Mouse (Mus musculus): ENCODE measurements around the gene Entpd3. TPM values are rescaled to one million over a fixed set of nuclear protein-coding genes. Genes with fewer than 3 reads are reported as not detected.

The Entpd3 gene
- polyA plus RNA-seq, 1 experiment from 2014 or later: not detected

DNA sequence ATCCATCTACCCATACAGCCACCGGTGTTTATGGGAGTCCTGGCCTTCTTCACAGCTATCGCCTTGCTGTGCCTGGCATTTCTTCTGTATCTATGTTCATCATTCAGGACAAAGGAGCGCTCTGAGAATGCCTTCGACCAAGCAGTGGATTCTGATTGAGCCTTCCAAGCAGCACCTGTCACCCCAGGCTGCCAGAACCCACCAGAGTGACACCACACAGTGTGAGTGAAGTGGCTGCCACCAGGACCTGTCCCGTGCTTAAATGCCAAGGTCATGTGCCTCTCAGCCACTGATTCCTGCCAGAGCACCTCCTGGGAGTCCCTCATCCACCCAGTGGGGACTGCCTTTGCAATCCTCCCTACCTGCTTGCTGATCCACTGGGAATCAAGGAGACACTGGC is 26.8 kb downstream of the Entpd3 start:
- H3K27ac ChIP-seq (replicated peaks in 1 of 2; ENCODE audit: control insufficient read depth in 1 of 2, insufficient read depth in 1 of 2, low read depth in 2 of 2, low read length in 2 of 2): no peak overlapping the region
- no peak for ATAC-seq (ENCODE audit: insufficient number of reproducible peaks, insufficient read depth, low FRiP score, low read depth)
- no peak overlapping the region for H3K9ac ChIP-seq (ENCODE audit: low read length)
- H3K4me3 ChIP-seq (ENCODE audit: control insufficient read depth in 1 of 2, insufficient read depth in 1 of 2, low read depth in 1 of 2, low read length in 2 of 2): no peak overlapping the region
- 57% methylated on average over 5 of the region's 5 CpGs for WGBS
- no peaks in the 10 kb centered on the region for H3K27me3 ChIP-seq (ENCODE audit: control insufficient read depth, insufficient read depth, low read length)
- H3K9me3 ChIP-seq (ENCODE audit: control insufficient read depth, low read length): no peaks in the 10 kb centered on the region
- peaks cover 5 to 7% of the 10 kb centered on the region in 2 experiments; a peak in 2 of 4 replicates for H3K4me1 ChIP-seq (ENCODE audit: control insufficient read depth in 2 of 2, insufficient read depth in 2 of 2, low read length in 2 of 2)
- no peak overlapping the region for H3K4me2 ChIP-seq (ENCODE audit: low read length)
- H3K36me3 ChIP-seq (ENCODE audit: control insufficient read depth, insufficient read depth, low read length): no peaks in the 10 kb centered on the region

DNA sequence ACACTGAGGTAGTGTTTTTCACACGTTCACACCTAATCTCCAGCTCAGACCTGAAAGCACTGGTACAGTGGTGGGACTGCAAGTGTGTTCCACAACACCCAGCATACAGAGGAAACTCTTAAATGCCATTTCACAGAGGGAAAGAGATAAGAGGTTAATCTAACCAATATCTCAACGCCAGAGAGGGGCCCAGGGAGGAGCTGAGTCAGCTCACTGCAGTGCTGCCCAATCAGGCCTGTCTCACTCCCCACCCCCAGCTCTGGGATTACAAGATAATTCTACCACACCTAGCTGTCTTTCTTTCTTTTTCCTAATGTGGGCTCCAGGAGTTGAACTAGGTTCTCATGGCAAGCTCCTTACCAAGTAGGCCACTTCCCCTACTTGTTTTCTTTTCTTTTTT is 29.3 kb downstream of the Entpd3 start:
- H3K9me3 ChIP-seq (ENCODE audit: control insufficient read depth, low read length): no peaks in the 10 kb centered on the region
- peaks cover 16% of the 10 kb centered on the region for H3K36me3 ChIP-seq (ENCODE audit: control insufficient read depth, insufficient read depth, low read length)
- no peak for ATAC-seq (ENCODE audit: insufficient number of reproducible peaks, insufficient read depth, low FRiP score, low read depth)
- no peak overlapping the region for H3K4me3 ChIP-seq (ENCODE audit: control insufficient read depth in 1 of 2, insufficient read depth in 1 of 2, low read depth in 1 of 2, low read length in 2 of 2)
- no peak overlapping the region for H3K27ac ChIP-seq (replicated peaks in 1 of 2; ENCODE audit: control insufficient read depth in 1 of 2, insufficient read depth in 1 of 2, low read depth in 2 of 2, low read length in 2 of 2)
- no peak overlapping the region for H3K9ac ChIP-seq (ENCODE audit: low read length)
- H3K4me2 ChIP-seq (ENCODE audit: low read length): no peak overlapping the region
- no peaks in the 10 kb centered on the region for H3K27me3 ChIP-seq (ENCODE audit: control insufficient read depth, insufficient read depth, low read length)
- peaks cover 7 to 16% of the 10 kb centered on the region in 2 experiments for H3K4me1 ChIP-seq (ENCODE audit: control insufficient read depth in 2 of 2, insufficient read depth in 2 of 2, low read length in 2 of 2)
- WGBS: 23% methylated on average over 2 of the region's 2 CpGs

DNA sequence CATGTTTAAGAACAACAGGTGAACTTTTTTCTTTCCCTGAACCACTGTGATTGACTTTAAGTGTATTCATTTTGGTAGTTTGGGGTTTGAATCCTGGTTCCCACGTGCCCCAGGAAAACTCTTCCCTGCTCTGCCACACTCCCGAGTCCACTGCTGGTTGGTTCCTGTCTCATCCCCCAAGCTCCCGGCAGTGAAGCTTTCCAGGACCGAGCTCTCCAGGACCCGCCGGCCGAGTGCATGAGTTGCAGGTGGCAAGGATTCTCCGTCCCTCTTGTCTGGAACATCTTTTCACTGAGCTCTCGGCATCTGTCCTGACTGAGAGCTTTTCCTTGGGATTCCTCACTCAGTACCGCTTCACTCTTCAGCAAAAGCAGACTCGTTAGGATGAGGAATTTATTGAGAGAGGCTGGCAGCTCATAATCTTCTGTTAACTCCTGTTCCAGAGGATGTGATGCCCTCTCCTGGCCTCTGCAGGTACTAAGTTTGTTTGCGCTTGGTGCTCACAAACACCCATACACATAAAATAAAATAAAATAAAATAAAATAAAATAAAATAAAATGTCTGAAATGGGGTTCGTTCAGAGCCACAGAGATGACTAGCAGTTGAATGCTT is 30.2 kb downstream of the Entpd3 start:
- ATAC-seq (ENCODE audit: insufficient number of reproducible peaks, insufficient read depth, low FRiP score, low read depth): no peak
- Histone ChIP-seq H3K27me3 (ENCODE audit: control insufficient read depth, insufficient read depth, low read length) (no peaks in the 10 kb centered on the region), H3K27ac (replicated peaks in 1 of 2; ENCODE audit: control insufficient read depth in 1 of 2, insufficient read depth in 1 of 2, low read depth in 2 of 2, low read length in 2 of 2) (no peak overlapping the region), H3K9ac (ENCODE audit: low read length) (no peak overlapping the region), H3K36me3 (ENCODE audit: control insufficient read depth, insufficient read depth, low read length) (peaks cover 26% of the 10 kb centered on the region), H3K4me1 (ENCODE audit: control insufficient read depth in 2 of 2, insufficient read depth in 2 of 2, low read length in 2 of 2) (peaks cover 7 to 16% of the 10 kb centered on the region in 2 experiments), H3K4me3 (ENCODE audit: control insufficient read depth in 1 of 2, insufficient read depth in 1 of 2, low read depth in 1 of 2, low read length in 2 of 2) (no peak overlapping the region), H3K9me3 (ENCODE audit: control insufficient read depth, low read length) (no peaks in the 10 kb centered on the region), H3K4me2 (ENCODE audit: low read length) (no peak overlapping the region)
- WGBS: 53% methylated on average over 13 of the region's 13 CpGs

DNA sequence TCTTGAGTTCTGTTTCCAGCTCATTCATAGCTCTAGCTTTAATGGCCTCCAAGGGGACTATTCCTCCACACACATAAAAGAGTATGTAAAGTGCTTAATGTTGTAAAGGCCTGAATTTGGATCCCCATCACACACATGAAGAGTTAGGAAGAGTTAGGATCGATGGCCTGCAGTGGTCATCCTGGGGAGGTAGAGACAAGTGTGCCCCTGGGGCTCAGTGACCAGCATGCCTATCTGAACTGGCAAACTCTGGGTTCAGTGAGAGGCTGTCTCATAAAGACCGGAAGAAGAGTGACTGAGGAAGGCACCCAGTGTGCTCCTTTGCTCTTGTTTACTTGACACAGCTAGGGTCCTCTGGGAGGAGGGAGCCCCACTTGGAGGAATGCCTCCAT is 30.7 kb downstream of the Entpd3 start:
- no peak overlapping the region for H3K27ac ChIP-seq (replicated peaks in 1 of 2; ENCODE audit: control insufficient read depth in 1 of 2, insufficient read depth in 1 of 2, low read depth in 2 of 2, low read length in 2 of 2)
- no peaks in the 10 kb centered on the region for H3K9me3 ChIP-seq (ENCODE audit: control insufficient read depth, low read length)
- H3K4me3 ChIP-seq (ENCODE audit: control insufficient read depth in 1 of 2, insufficient read depth in 1 of 2, low read depth in 1 of 2, low read length in 2 of 2): peak overlapping the region in 1 of 2 experiments; percentile 67; a peak in 2 of 4 replicates
- H3K9ac ChIP-seq (ENCODE audit: low read length): no peak overlapping the region
- H3K36me3 ChIP-seq (ENCODE audit: control insufficient read depth, insufficient read depth, low read length): peaks cover 31% of the 10 kb centered on the region
- ATAC-seq (ENCODE audit: insufficient number of reproducible peaks, insufficient read depth, low FRiP score, low read depth): no peak
- WGBS: 62% methylated on average over 2 of the region's 2 CpGs
- no peaks in the 10 kb centered on the region for H3K27me3 ChIP-seq (ENCODE audit: control insufficient read depth, insufficient read depth, low read length)
- peak overlapping the region; percentile 90 for H3K4me2 ChIP-seq (ENCODE audit: low read length)
- peaks cover 7 to 16% of the 10 kb centered on the region in 2 experiments for H3K4me1 ChIP-seq (ENCODE audit: control insufficient read depth in 2 of 2, insufficient read depth in 2 of 2, low read length in 2 of 2)

DNA sequence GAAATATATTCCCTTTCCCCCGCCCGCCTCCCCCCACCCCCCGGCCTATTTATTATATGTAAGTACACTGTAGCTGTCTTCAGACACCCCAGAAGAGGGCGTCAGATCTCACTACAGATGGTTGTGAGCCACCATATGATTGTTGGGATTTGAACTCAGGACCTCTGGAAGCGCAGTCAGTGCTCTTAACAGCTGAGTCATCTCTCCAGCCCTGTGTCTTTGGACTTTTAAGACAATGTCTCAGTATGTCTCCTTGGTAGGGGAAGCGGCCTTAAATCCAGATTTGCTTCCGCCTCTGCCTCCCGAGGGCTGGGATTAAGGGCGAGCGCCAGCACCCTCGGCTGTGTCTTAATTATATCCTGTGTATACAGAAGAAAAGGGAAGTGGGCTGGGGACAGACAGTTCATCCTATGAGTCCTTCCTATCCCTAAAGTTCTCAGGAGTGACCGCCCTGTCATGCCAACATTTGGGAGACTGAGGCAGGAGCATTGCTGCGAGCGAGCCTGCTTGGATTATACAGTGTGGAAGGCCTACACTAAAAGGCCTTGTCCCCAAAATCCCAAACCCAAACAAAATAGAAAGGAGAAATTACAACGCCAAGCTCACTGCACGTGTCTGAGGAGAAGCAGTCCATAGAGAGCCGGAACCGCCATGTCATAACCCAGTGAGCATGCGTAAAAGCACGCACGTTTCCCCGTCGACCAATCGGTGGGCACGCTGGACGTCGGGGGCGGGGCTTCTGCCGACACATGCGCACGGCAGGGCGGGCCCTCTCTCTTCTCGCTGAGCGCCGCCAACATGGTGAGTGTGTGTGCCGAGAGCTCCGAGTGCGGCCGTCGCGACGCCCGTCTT is 31.3 kb downstream of the Entpd3 start, which contains the start of gene Rpl14:
Gene Rpl14, plus strand, starts transcription at position 704 of the 852 bp plus-strand sequence.
- peak within 1 kb of the TSS; percentile 90 for H3K4me2 ChIP-seq (ENCODE audit: low read length)
- H3K4me3 ChIP-seq (ENCODE audit: control insufficient read depth in 1 of 2, insufficient read depth in 1 of 2, low read depth in 1 of 2, low read length in 2 of 2): peak within 1 kb of the TSS; percentile 67 to 89
- WGBS: 6% methylated on average over 41 of the region's 43 CpGs
- H3K9ac ChIP-seq (ENCODE audit: low read length): peak within 1 kb of the TSS; percentile 88
- peak within 1 kb of the TSS; percentile 61 to 75 for H3K27ac ChIP-seq (replicated peaks in 1 of 2; ENCODE audit: control insufficient read depth in 1 of 2, insufficient read depth in 1 of 2, low read depth in 2 of 2, low read length in 2 of 2)
- no peaks in the 10 kb centered on the region for H3K9me3 ChIP-seq (ENCODE audit: control insufficient read depth, low read length)
- ATAC-seq (ENCODE audit: insufficient number of reproducible peaks, insufficient read depth, low FRiP score, low read depth): peak; percentile 92
- peaks cover 37% of the 10 kb centered on the region for H3K36me3 ChIP-seq (ENCODE audit: control insufficient read depth, insufficient read depth, low read length)
- no peaks in the 10 kb centered on the region for H3K27me3 ChIP-seq (ENCODE audit: control insufficient read depth, insufficient read depth, low read length)
- peaks cover 7 to 16% of the 10 kb centered on the region in 2 experiments for H3K4me1 ChIP-seq (ENCODE audit: control insufficient read depth in 2 of 2, insufficient read depth in 2 of 2, low read length in 2 of 2)

DNA sequence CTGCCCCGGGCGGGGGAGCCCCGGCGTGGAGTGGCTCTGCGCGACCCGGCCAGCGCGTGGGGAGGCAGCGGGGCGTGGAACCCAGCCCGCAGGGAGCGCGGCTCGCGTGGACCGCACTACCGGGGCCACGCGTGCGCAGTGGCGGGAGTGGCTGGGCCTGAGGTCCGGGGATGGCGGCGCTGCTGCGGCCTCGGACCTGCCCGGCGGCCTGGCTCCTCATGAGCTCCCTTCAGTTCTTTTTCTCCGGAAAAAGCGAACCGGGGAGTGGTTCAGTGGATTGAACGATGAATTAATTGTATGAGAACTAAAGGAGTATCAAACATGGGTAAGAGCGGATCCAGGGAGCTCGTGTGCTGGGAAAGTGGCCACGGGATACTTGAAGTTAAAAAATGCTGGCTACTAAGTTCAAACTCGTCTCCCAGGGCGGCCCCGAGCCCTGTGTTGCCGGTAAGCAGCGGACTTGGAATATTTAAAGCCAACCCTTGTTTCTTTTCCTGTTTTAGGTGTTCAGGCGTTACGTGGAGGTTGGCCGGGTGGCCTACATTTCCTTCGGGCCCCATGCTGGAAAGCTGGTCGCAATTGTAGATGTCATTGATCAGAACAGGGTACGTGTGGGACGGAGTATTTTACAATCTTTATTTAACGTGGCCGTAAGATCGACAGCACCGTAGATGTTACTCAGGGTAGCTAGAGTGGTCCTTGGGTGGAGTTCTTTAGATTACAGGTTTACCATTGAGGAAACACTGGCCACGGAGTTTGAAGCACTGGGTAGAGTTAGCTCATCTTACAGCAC is 32.2 kb downstream of the Entpd3 start:
- under 1% methylated on average over 53 of the region's 53 CpGs for WGBS
- H3K4me3 ChIP-seq (ENCODE audit: control insufficient read depth in 1 of 2, insufficient read depth in 1 of 2, low read depth in 1 of 2, low read length in 2 of 2): peak overlapping the region; percentile 67 to 89
- no peaks in the 10 kb centered on the region for H3K9me3 ChIP-seq (ENCODE audit: control insufficient read depth, low read length)
- peak overlapping the region; percentile 88 for H3K9ac ChIP-seq (ENCODE audit: low read length)
- peaks cover 7 to 18% of the 10 kb centered on the region in 2 experiments for H3K4me1 ChIP-seq (ENCODE audit: control insufficient read depth in 2 of 2, insufficient read depth in 2 of 2, low read length in 2 of 2)
- ATAC-seq (ENCODE audit: insufficient number of reproducible peaks, insufficient read depth, low FRiP score, low read depth): peak; percentile 67
- peak overlapping the region; percentile 61 to 64; a peak in 3 of 4 replicates for H3K27ac ChIP-seq (replicated peaks in 1 of 2; ENCODE audit: control insufficient read depth in 1 of 2, insufficient read depth in 1 of 2, low read depth in 2 of 2, low read length in 2 of 2)
- H3K27me3 ChIP-seq (ENCODE audit: control insufficient read depth, insufficient read depth, low read length): no peaks in the 10 kb centered on the region
- H3K36me3 ChIP-seq (ENCODE audit: control insufficient read depth, insufficient read depth, low read length): peaks cover 42% of the 10 kb centered on the region
- H3K4me2 ChIP-seq (ENCODE audit: low read length): peak overlapping the region; percentile 60

Measured in heart, embryonic 14.5 days (tissue).